Mouse (Mus musculus) cerebellum, adult 2 months (tissue): ENCODE data around the gene Trappc5.

Source experiments
- CTCF ChIP-seq: fragments of 200-500 bp; IDR thresholded peaks from 2 replicates; pipeline ENCODE4 v1.5.1; 2011; ENCODE audit warnings: low read depth, mild to moderate bottlenecking, control low read depth, low read length, moderate library complexity, borderline replicate concordance; ENCODE audit not compliant: insufficient read depth
- POLR2A ChIP-seq: fragments of 200-500 bp; IDR thresholded peaks from 2 replicates; pipeline ENCODE4 v1.6.1; 2011; ENCODE audit warnings: low read length, control low read depth, borderline replicate concordance; ENCODE audit not compliant: insufficient read depth

DNA sequence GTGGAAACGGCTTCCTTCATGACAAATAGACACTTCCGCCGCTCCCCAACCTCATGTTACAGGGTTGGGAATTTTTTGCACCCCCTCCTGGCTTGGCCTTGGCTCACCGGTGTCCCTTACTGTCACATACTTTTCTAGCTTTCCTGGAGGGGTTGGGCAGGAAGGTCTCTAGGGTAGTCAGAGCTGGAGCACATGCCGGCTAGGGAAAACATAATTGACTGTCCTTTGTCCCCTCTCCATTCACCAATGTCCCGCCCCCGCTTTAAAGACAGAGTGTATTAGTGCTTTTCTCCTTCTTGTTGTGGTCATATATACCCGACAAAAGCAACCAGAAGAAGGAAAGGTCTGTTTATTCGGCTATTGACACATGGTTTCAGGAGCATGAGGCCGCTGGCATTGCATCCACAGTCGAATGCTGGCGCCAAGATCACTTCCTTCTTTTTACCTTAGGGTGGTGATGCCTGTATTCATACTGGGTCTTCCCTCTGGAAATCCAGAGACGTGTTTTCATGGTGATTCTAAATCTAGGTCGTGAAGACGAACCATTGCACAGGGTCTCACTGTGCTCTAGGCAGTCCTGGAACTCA is 987 bp downstream of the Trappc5 start:
- TF ChIP-seq CTCF (no peak), POLR2A (no peak)
